Mouse (Mus musculus) hindbrain, embryonic 15.5 days (tissue): ENCODE results near the gene Emilin2. TPM values are rescaled to one million over a fixed set of nuclear protein-coding genes. Genes with fewer than 3 reads are reported as not detected.

Experiments
- ATAC-seq: fragments of 200-750 bp; cut with Nextera tagmentation; 2 replicates; pipeline ENCODE4 v1.8.0; 2017; ENCODE audit warnings: low read depth, moderate number of reproducible peaks, moderate TSS enrichment; ENCODE audit not compliant: low FRiP score
- H3K27ac ChIP-seq: fragments of 300-500 bp; sonication (generic); replicated peaks from 2 replicates; pipeline ENCODE4 v1.5.1; 2015; ENCODE audit warnings: mild to moderate bottlenecking, inconsistent platforms
- H3K27me3 ChIP-seq: fragments of 300-500 bp; sonication (generic); 2 replicates; pipeline ENCODE4 v1.6.1; 2015; ENCODE audit warnings: control low read depth, inconsistent platforms
- H3K36me3 ChIP-seq: fragments of 300-500 bp; sonication (generic); 2 replicates; pipeline ENCODE4 v1.6.1; 2015; ENCODE audit warnings: control low read depth, inconsistent platforms
- H3K4me1 ChIP-seq: fragments of 300-500 bp; sonication (generic); replicated peaks from 2 replicates; pipeline ENCODE4 v1.6.1; 2015; ENCODE audit warnings: control low read depth, inconsistent platforms
- H3K4me2 ChIP-seq: fragments of 300-500 bp; sonication (generic); 2 replicates; pipeline ENCODE4 v1.6.1; 2015; ENCODE audit warnings: moderate library complexity, mild to moderate bottlenecking, inconsistent platforms
- H3K4me3 ChIP-seq: fragments of 300-500 bp; sonication (generic); 2 replicates; pipeline ENCODE4 v1.5.1; 2015; ENCODE audit warnings: mild to moderate bottlenecking, inconsistent platforms
- H3K9ac ChIP-seq: fragments of 300-500 bp; sonication (generic); 2 replicates; pipeline ENCODE4 v1.6.1; 2015; ENCODE audit warnings: inconsistent platforms
- H3K9me3 ChIP-seq: fragments of 300-500 bp; sonication (generic); 2 replicates; pipeline ENCODE4 v1.6.1; 2016; ENCODE audit warnings: control low read depth, inconsistent platforms
- WGBS: fragments of 180-500 bp; shearing (Covaris S2); methylation state at CpG from one replicate; pipeline ENCODE4 v1.1.7; 2015; 5-methylcytosine and 5-hydroxymethylcytosine counted together
- polyA plus RNA-seq: library from polyadenylated mRNA; unstranded; fragments of >200 nt; fragmentation: Nextera tagmentation; extraction: Ambion mirVana; gene quantifications from 2 replicates; pipeline ENCODE4 v1.2.1, GENCODE M21; 2015

Gene Emilin2
- polyA plus RNA-seq, 1 experiment from 2014 or later = 2.4 TPM

GRCm38 (mm10) chr17:71314315-71314714 is 2.5 kb upstream of the Emilin2 start:
- H3K4me1 ChIP-seq = peaks cover 19% of the 10 kb centered on the region
- no peak overlapping the region for H3K4me3 ChIP-seq
- WGBS = 83% methylated on average over 4 of the region's 4 CpGs
- H3K27ac ChIP-seq = no peak overlapping the region
- H3K9ac ChIP-seq = no peak overlapping the region
- H3K4me2 ChIP-seq = no peak overlapping the region
- ATAC-seq = no peak
- H3K36me3 ChIP-seq = no peaks in the 10 kb centered on the region
- H3K9me3 ChIP-seq = no peaks in the 10 kb centered on the region
- 0 out of 2 replicates have a peak, but pooled peaks cover 11% of the 10 kb centered on the region for H3K27me3 ChIP-seq

GRCm38 (mm10) chr17:71310486-71311339 is 1.1 kb downstream of the Emilin2 start:
- 0 out of 2 replicates have a peak, but pooled peaks cover 11% of the 10 kb centered on the region for H3K27me3 ChIP-seq
- H3K27ac ChIP-seq = no peak overlapping the region
- ATAC-seq = peak; percentile 67
- peak overlapping the region; percentile 44 for H3K9ac ChIP-seq
- peaks cover 23% of the 10 kb centered on the region for H3K4me1 ChIP-seq
- H3K4me2 ChIP-seq = peak overlapping the region; percentile 100
- no peaks in the 10 kb centered on the region for H3K9me3 ChIP-seq
- no peaks in the 10 kb centered on the region for H3K36me3 ChIP-seq
- under 1% methylated on average over 65 of the region's 67 CpGs for WGBS
- H3K4me3 ChIP-seq = peak overlapping the region; percentile 61

GRCm38 (mm10) chr17:71309711-71310485 is 1.9 kb downstream of the Emilin2 start:
- Histone ChIP-seq H3K27me3 (0 out of 2 replicates have a peak, but pooled peaks cover 11% of the 10 kb centered on the region), H3K27ac (no peak overlapping the region), H3K4me2 (peak overlapping the region; percentile 100), H3K4me3 (peak overlapping the region; percentile 61), H3K36me3 (no peaks in the 10 kb centered on the region), H3K9me3 (no peaks in the 10 kb centered on the region), H3K4me1 (peaks cover 23% of the 10 kb centered on the region), H3K9ac (peak overlapping the region; percentile 44)
- peak; percentile 37; the same call in 1 of the 2 replicates for ATAC-seq
- WGBS = 3% methylated on average over 23 of the region's 23 CpGs

GRCm38 (mm10) chr17:71309141-71309540 is 2.6 kb downstream of the Emilin2 start:
- H3K27ac ChIP-seq = no peak overlapping the region
- 0 out of 2 replicates have a peak, but pooled peaks cover 11% of the 10 kb centered on the region for H3K27me3 ChIP-seq
- peak overlapping the region; percentile 100 for H3K4me2 ChIP-seq
- WGBS = 12% methylated on average over 14 of the region's 14 CpGs
- H3K4me3 ChIP-seq = no peak overlapping the region
- peaks cover 23% of the 10 kb centered on the region for H3K4me1 ChIP-seq
- H3K9ac ChIP-seq = no peak overlapping the region
- no peak for ATAC-seq
- H3K9me3 ChIP-seq = no peaks in the 10 kb centered on the region
- no peaks in the 10 kb centered on the region for H3K36me3 ChIP-seq

- no peak for ATAC-seq
- peaks cover 23% of the 10 kb centered on the region for H3K4me1 ChIP-seq
- H3K9ac ChIP-seq = no peak overlapping the region
- H3K27me3 ChIP-seq = 0 out of 2 replicates have a peak, but pooled peaks cover 11% of the 10 kb centered on the region
- H3K27ac ChIP-seq = no peak overlapping the region
- no peak overlapping the region for H3K4me3 ChIP-seq
- 91% methylated on average over 5 of the region's 5 CpGs for whole genome bisulfite sequencing
- no peaks in the 10 kb centered on the region for H3K9me3 ChIP-seq
- no peak overlapping the region for H3K4me2 ChIP-seq
- H3K36me3 ChIP-seq = no peaks in the 10 kb centered on the region
Measured at GRCm38 (mm10) chr17:71308296-71308695, 3.5 kb downstream of the Emilin2 start.

GRCm38 (mm10) chr17:71307251-71307790 is 4.5 kb downstream of the Emilin2 start:
- Histone ChIP-seq H3K4me1 (peaks cover 23% of the 10 kb centered on the region), H3K36me3 (no peaks in the 10 kb centered on the region), H3K27ac (no peak overlapping the region), H3K4me3 (no peak overlapping the region), H3K27me3 (0 out of 2 replicates have a peak, but pooled peaks cover 11% of the 10 kb centered on the region), H3K9me3 (no peaks in the 10 kb centered on the region), H3K4me2 (no peak overlapping the region), H3K9ac (no peak overlapping the region)
- no peak for ATAC-seq
- 92% methylated on average over 10 of the region's 10 CpGs for WGBS

- no peak overlapping the region for H3K27ac ChIP-seq
- no peaks in the 10 kb centered on the region for H3K9me3 ChIP-seq
- 83% methylated on average over 4 of the region's 4 CpGs for WGBS
- no peak overlapping the region for H3K4me3 ChIP-seq
- no peaks in the 10 kb centered on the region for H3K36me3 ChIP-seq
- no peak for ATAC-seq
- H3K9ac ChIP-seq = no peak overlapping the region
- 0 out of 2 replicates have a peak, but pooled peaks cover 7% of the 10 kb centered on the region for H3K27me3 ChIP-seq
- no peak overlapping the region for H3K4me2 ChIP-seq
- peaks cover 23% of the 10 kb centered on the region for H3K4me1 ChIP-seq
Measured at GRCm38 (mm10) chr17:71306716-71307115, 5.1 kb downstream of the Emilin2 start.

- WGBS = 86% methylated on average over 6 of the region's 6 CpGs
- Histone ChIP-seq H3K4me1 (peaks cover 19% of the 10 kb centered on the region), H3K4me3 (no peak overlapping the region), H3K9ac (no peak overlapping the region), H3K4me2 (no peak overlapping the region), H3K27me3 (0 out of 2 replicates have a peak, but pooled peaks cover 7% of the 10 kb centered on the region), H3K9me3 (no peaks in the 10 kb centered on the region), H3K27ac (no peak overlapping the region), H3K36me3 (no peaks in the 10 kb centered on the region)
- no peak for ATAC-seq
Measured at GRCm38 (mm10) chr17:71306091-71306490, 5.7 kb downstream of the Emilin2 start.

- no peak overlapping the region for H3K27ac ChIP-seq
- H3K4me3 ChIP-seq = no peak overlapping the region
- H3K36me3 ChIP-seq = no peaks in the 10 kb centered on the region
- no peak overlapping the region for H3K4me2 ChIP-seq
- no peaks in the 10 kb centered on the region for H3K9me3 ChIP-seq
- no peaks in the 10 kb centered on the region for H3K27me3 ChIP-seq
- ATAC-seq = no peak
- H3K9ac ChIP-seq = no peak overlapping the region
- 84% methylated on average over 6 of the region's 6 CpGs for WGBS
- no peaks in the 10 kb centered on the region for H3K4me1 ChIP-seq
Measured at GRCm38 (mm10) chr17:71303444-71303843, 8.3 kb downstream of the Emilin2 start.

GRCm38 (mm10) chr17:71301413-71301812 is 10.4 kb downstream of the Emilin2 start:
- Histone ChIP-seq H3K27ac (no peak overlapping the region), H3K4me2 (no peak overlapping the region), H3K4me3 (no peak overlapping the region), H3K27me3 (no peaks in the 10 kb centered on the region), H3K4me1 (no peaks in the 10 kb centered on the region), H3K36me3 (no peaks in the 10 kb centered on the region), H3K9me3 (no peaks in the 10 kb centered on the region), H3K9ac (no peak overlapping the region)
- WGBS = 83% methylated on average over 5 of the region's 5 CpGs
- no peak for ATAC-seq

- WGBS = 98% methylated on average over 2 of the region's 2 CpGs
- Histone ChIP-seq H3K9me3 (no peaks in the 10 kb centered on the region), H3K9ac (no peak overlapping the region), H3K36me3 (no peaks in the 10 kb centered on the region), H3K4me1 (no peaks in the 10 kb centered on the region), H3K27me3 (no peaks in the 10 kb centered on the region), H3K4me3 (no peak overlapping the region), H3K27ac (no peak overlapping the region), H3K4me2 (no peak overlapping the region)
- no peak for ATAC-seq
Measured at GRCm38 (mm10) chr17:71300338-71300737, 11.4 kb downstream of the Emilin2 start.

- Histone ChIP-seq H3K4me3 (no peak overlapping the region), H3K36me3 (no peaks in the 10 kb centered on the region), H3K9me3 (no peaks in the 10 kb centered on the region), H3K4me2 (no peak overlapping the region), H3K4me1 (no peaks in the 10 kb centered on the region), H3K27me3 (no peaks in the 10 kb centered on the region), H3K9ac (no peak overlapping the region), H3K27ac (no peak overlapping the region)
- ATAC-seq = no peak
- 94% methylated on average over 4 of the region's 4 CpGs for WGBS
Measured at GRCm38 (mm10) chr17:71299879-71300278, 11.9 kb downstream of the Emilin2 start.
